Mouse (Mus musculus) midbrain, embryonic 14.5 days (tissue): Measurements from ENCODE around the gene Cyp4f17. TPM values are rescaled to one million over a fixed set of nuclear protein-coding genes. Genes with fewer than 3 reads are reported as not detected.
"Not testable (repeated sequence)": the region's sequence is repeated elsewhere in the genome, so short reads cannot be mapped to it uniquely, and the experiment has no call there.

Source experiments
- ATAC-seq: fragments of 200-750 bp; cut with Nextera tagmentation; 2 replicates; pipeline ENCODE4 v1.8.0; 2017; ENCODE audit warnings: moderate number of reproducible peaks, moderate library complexity; ENCODE audit not compliant: low FRiP score, low TSS enrichment
- DNase-seq: peaks from one replicate; pipeline ENCODE4 v3.0.0-alpha.2; 2015
- H3K27ac ChIP-seq: fragments of 300-500 bp; sonication (generic); replicated peaks from 2 replicates; pipeline ENCODE4 v1.5.1; 2014; ENCODE audit warnings: mild to moderate bottlenecking, low read depth, low read length, moderate library complexity
- H3K27me3 ChIP-seq: fragments of 300-500 bp; sonication (generic); 2 replicates; pipeline ENCODE4 v1.6.1; 2014; ENCODE audit warnings: low read length, control low read depth, mixed read lengths; ENCODE audit not compliant: control insufficient read depth, insufficient read depth
- H3K36me3 ChIP-seq: fragments of 300-500 bp; sonication (generic); 2 replicates; pipeline ENCODE4 v1.6.1; 2014; ENCODE audit warnings: low read length, control low read depth; ENCODE audit not compliant: control insufficient read depth, insufficient read depth
- H3K4me1 ChIP-seq: fragments of 300-500 bp; sonication (generic); 2 replicates; pipeline ENCODE4 v1.6.1; 2014; ENCODE audit warnings: mild to moderate bottlenecking, antibody characterized with exemption, low read length, control low read depth; ENCODE audit not compliant: control insufficient read depth, insufficient read depth
- H3K4me2 ChIP-seq: fragments of 300-500 bp; sonication (generic); 2 replicates; pipeline ENCODE4 v1.6.1; 2014; ENCODE audit warnings: mild to moderate bottlenecking, low read length, moderate library complexity
- H3K4me3 ChIP-seq: fragments of 300-500 bp; sonication (generic); replicated peaks from 2 replicates; pipeline ENCODE4 v1.5.1; 2014; ENCODE audit warnings: low read depth, low read length
- H3K9ac ChIP-seq: fragments of 300-500 bp; sonication (generic); replicated peaks from 2 replicates; pipeline ENCODE4 v1.6.1; 2014; ENCODE audit warnings: mild to moderate bottlenecking, low read length, moderate library complexity
- H3K9me3 ChIP-seq: fragments of 300-500 bp; sonication (generic); 2 replicates; pipeline ENCODE4 v1.6.1; 2016; ENCODE audit warnings: low read length, control low read depth, mixed read lengths; ENCODE audit not compliant: control insufficient read depth
- WGBS: fragments of 180-500 bp; shearing (Covaris S2); extraction: QIAGEN DNeasy Blood & Tissue Kit; methylation state at CpG from one replicate; pipeline ENCODE4 v1.1.7; 2014; 5-methylcytosine and 5-hydroxymethylcytosine counted together
- polyA plus RNA-seq: library from polyadenylated mRNA; unstranded; fragments of >200 nt; fragmentation: Nextera tagmentation; extraction: Ambion mirVana; gene quantifications from 2 replicates; pipeline ENCODE4 v1.2.1, GENCODE M21; 2014

The Cyp4f17 gene
- polyA plus RNA-seq, 1 experiment from 2014 or later: 10.4 TPM

DNA sequence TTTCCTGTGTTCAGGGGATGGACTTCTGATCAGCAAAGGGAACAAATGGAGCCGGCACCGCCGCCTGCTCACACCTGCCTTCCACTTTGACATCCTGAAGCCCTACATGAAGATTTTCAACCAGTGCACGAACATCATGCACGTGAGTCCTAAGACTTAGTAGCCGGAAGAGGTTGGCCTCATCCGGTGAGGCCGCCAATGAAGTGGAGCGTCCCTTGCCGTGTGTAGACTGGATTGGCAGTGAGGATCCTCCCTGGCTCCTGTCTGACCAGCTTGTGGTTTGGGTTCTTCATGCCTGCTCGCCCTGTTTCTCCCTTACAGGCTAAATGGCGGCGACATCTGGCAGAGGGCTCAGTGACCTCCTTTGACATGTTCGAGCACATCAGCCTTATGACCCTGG, 24.1 kb upstream of the Cyp4f17 start:
- H3K4me3 ChIP-seq: no peak overlapping the region
- WGBS: 87% methylated on average over 14 of the region's 14 CpGs
- no peak for ATAC-seq
- no peaks in the 10 kb centered on the region for H3K27me3 ChIP-seq
- no peak overlapping the region for H3K4me2 ChIP-seq
- no peak for DNase-seq
- H3K36me3 ChIP-seq: no peaks in the 10 kb centered on the region
- no peak overlapping the region for H3K27ac ChIP-seq
- H3K4me1 ChIP-seq: no peaks in the 10 kb centered on the region
- no peaks in the 10 kb centered on the region for H3K9me3 ChIP-seq
- H3K9ac ChIP-seq: no peak overlapping the region

DNA sequence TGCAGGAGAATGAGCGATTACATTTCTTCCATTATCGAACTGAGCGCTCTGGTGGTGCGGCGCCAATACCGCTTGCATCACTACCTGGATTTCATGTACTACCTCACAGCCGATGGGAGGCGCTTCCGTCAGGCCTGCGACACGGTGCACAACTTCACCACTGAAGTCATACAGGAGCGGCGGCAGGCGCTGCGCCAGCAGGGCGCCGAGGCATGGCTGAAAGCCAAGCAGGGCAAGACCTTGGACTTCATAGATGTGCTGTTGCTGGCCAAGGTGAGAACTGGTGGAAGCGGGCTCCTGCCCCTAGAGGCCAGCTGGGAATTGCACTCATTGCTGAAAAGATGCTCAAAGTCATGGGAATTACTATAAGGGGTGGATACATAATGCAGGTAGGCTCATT, 22.6 kb upstream of the Cyp4f17 start:
- H3K9ac ChIP-seq: no peak overlapping the region
- H3K27ac ChIP-seq: no peak overlapping the region
- H3K4me2 ChIP-seq: peak overlapping the region; percentile 48
- H3K4me3 ChIP-seq: peak overlapping the region; percentile 22; the same call in 1 of the 2 replicates
- DNase-seq (peak; percentile 82), ATAC-seq (no peak)
- H3K4me1 ChIP-seq: no peaks in the 10 kb centered on the region
- no peaks in the 10 kb centered on the region for H3K36me3 ChIP-seq
- 18% methylated on average over 18 of the region's 18 CpGs for WGBS
- H3K9me3 ChIP-seq: no peaks in the 10 kb centered on the region
- no peaks in the 10 kb centered on the region for H3K27me3 ChIP-seq

DNA sequence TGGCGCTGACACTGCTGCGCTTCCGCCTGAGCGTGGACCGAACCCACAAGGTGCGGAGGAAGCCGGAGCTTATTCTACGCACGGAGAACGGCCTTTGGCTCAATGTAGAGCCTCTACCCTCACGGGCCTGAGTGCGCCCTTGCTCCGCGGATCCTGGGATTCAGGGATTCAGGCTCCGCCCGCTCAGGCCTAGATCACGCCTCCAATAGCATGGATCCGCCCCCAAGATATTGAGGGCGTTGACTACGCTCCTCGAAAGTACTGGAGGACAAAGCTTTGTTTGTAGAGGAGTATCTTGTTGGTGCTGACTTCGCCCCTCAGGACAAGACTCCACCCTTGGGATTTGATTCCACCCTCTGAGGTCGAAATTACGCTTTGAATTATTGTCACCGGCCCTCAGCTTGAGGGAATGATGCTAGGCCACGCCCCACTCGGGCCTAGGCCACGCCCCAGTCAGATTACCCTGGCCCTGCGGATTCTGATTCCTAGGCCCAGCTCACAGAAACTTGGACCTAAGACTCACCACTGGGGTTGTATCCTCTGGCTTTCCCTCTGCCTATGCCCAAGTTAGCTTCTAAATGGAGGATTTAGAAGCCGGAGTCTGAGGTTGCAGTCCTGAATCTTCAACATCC, 13.4 kb upstream of the Cyp4f17 start:
- no peak overlapping the region for H3K9ac ChIP-seq
- peak; percentile 60 for DNase-seq

DNA sequence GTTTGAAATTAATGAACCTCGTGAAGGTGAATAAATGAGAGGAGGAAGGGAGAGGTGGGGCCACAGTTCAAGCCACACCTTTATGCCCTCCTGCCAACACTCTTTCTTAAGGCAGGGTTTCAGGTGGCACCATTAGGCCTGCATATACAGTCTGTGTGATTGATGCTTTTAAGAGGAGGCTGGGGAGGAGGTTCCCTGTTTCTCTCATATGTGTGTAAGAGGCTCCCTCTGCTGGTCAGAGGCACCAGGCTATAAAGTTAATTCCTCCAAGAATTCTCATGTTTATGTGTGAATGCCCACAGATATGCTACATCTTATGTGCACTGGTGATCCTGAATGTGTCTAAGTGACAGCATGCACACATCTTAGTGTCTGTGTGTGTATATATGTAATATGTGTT, 11.2 kb upstream of the Cyp4f17 start:
- no peaks in the 10 kb centered on the region for H3K36me3 ChIP-seq
- H3K9ac ChIP-seq: no peak overlapping the region
- no peak overlapping the region for H3K4me2 ChIP-seq
- H3K27ac ChIP-seq: no peak overlapping the region
- H3K9me3 ChIP-seq: no peaks in the 10 kb centered on the region
- 81% methylated on average over 1 of the region's 1 CpGs for WGBS
- H3K4me3 ChIP-seq: no peak overlapping the region
- no peaks in the 10 kb centered on the region for H3K4me1 ChIP-seq
- DNase-seq (peak; percentile 91), ATAC-seq (no peak)
- H3K27me3 ChIP-seq: no peaks in the 10 kb centered on the region

More for the DNA sequence above, 13.4 kb upstream of the Cyp4f17 start:
- Histone ChIP-seq H3K36me3 (no peaks in the 10 kb centered on the region), H3K4me1 (no peaks in the 10 kb centered on the region), H3K4me2 (peak overlapping the region; percentile 48), H3K9me3 (no peaks in the 10 kb centered on the region), H3K27ac (no peak overlapping the region), H3K27me3 (no peaks in the 10 kb centered on the region), H3K4me3 (peak overlapping the region; percentile 20)
- no peak for ATAC-seq
- WGBS: 7% methylated on average over 30 of the region's 30 CpGs

DNA sequence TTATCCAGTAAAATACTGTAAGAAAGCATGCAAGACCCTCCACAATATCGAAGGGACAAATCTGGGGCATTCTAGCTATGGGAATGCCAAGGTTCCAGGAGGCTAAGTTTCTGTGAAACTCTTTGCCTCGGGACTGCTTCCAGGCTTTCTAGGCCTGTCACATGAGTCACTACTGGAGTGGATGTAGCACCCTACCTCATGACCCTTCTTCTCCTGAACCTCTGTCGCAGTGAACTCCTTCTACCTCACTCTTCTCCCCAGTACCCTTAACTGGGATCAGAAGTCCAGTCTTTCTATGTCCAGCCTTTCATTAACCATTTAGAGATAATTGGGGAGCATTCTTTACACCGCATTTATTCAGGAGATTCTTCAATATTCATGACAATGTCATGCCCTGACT, 5.3 kb upstream of the Cyp4f17 start:
- H3K4me2 ChIP-seq, ATAC-seq, DNase-seq, H3K36me3 ChIP-seq, H3K9me3 ChIP-seq, H3K4me3 ChIP-seq, H3K4me1 ChIP-seq, H3K27me3 ChIP-seq, H3K9ac ChIP-seq, H3K27ac ChIP-seq: not testable (repeated sequence)
- 84% methylated on average over 4 of the region's 4 CpGs for WGBS

DNA sequence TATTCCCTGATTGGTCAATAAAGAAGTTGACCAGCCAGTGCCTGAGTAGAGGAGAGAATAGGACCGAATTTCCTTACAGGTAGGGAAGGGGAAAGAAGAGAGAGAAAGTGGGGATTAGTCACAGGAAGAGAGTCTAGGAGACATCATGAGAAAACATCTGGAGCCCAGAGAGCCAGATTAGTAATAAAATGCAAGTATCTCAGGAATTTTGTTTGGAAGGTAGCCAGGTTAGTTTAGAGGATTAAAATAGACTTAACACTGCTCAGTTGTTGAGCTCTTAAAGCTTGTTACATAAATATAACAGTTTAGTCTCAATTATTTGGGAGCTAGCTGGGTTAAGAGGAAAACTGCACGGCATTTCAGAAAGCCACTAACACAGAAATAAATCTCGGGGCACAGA, 4.8 kb upstream of the Cyp4f17 start:
- H3K9ac ChIP-seq: no peak overlapping the region
- H3K9me3 ChIP-seq: no peaks in the 10 kb centered on the region
- no peak overlapping the region for H3K4me2 ChIP-seq
- no peak for DNase-seq
- H3K4me1 ChIP-seq: 0 out of 2 replicates have a peak, but pooled peaks cover 7% of the 10 kb centered on the region
- ATAC-seq: no peak
- 69% methylated on average over 3 of the region's 3 CpGs for WGBS
- H3K36me3 ChIP-seq: no peaks in the 10 kb centered on the region
- no peak overlapping the region for H3K4me3 ChIP-seq
- H3K27ac ChIP-seq: no peak overlapping the region
- no peaks in the 10 kb centered on the region for H3K27me3 ChIP-seq

DNA sequence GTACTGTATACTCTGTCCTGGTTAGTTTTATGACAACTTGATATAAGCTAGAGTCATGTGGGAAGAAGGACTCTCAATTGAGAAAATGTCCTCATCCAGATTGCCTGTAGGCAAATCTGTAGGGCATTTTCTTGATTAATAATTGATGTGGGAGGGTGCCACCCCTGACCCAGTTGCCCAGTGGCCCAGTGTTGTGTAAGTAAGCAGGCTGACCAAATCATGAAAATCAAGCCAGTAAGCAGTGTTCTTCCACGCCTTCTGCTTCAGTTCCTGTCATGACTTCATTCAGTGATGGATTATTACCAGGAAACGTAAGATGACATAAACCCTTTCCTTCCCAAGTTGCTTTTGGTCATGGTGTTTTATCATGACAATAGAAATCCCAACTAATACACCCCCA, 2.7 kb upstream of the Cyp4f17 start:
- Histone ChIP-seq H3K9me3 (no peaks in the 10 kb centered on the region), H3K36me3 (no peaks in the 10 kb centered on the region), H3K4me2 (no peak overlapping the region), H3K27ac (no peak overlapping the region), H3K9ac (no peak overlapping the region), H3K4me3 (no peak overlapping the region), H3K4me1 (peaks cover 16% of the 10 kb centered on the region), H3K27me3 (no peaks in the 10 kb centered on the region)
- WGBS: 68% methylated on average over 2 of the region's 2 CpGs
- DNase-seq (no peak), ATAC-seq (no peak)

DNA sequence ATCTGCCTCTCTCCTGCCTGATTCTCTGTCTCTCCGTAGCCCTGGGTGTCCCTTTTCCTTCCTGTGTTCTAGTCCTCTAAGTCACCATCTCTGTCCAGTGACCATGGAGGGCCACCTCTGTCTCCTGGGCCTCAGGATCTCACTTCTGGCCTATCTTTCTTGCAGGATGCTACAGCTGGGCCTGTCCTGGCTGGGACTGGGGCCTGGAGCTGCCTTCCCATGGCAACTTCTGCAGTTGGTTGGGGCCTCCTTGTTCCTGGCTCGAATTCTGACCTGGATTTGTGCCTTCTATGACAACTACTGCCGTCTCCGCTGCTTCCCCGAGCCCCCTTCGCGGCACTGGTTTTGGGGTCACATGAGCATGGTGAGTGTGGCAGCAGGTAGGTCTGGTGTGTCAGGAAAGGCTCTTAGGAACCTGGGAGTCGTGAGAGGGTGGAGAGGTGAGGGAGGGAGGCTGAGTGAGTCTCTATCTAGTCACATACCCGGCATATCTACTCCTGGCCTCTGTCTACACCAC, 937 bp downstream of the Cyp4f17 start:
- Histone ChIP-seq H3K36me3 (no peaks in the 10 kb centered on the region), H3K27me3 (no peaks in the 10 kb centered on the region), H3K4me2 (peak overlapping the region; percentile 84), H3K4me3 (peak overlapping the region; percentile 48), H3K9me3 (no peaks in the 10 kb centered on the region), H3K4me1 (peaks cover 16% of the 10 kb centered on the region), H3K27ac (peak overlapping the region; percentile 85), H3K9ac (peak overlapping the region; percentile 64)
- no peak for DNase-seq
- 38% methylated on average over 9 of the region's 9 CpGs for WGBS
- ATAC-seq: peak; percentile 34; the same call in 1 of the 2 replicates

DNA sequence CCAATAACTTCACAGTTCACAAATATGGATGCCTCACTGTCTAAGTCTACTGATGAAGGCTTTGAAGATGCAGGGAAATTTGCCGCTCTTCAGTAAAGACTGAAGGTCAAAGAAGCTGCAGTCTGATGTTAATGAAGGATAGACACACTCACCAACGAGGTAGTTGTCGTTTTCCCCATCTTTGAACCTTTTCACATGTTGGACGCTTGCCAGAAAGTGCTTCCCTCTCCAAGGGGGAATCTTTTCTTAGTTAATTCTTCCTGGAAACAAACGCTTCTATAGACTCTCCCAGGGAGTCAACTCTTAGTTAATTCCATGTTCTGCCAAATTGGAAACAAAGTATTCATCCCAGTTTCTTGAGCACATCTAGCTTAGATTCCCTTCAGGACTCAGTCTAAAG, 10.3 kb downstream of the Cyp4f17 start:
- DNase-seq (no peak), ATAC-seq (no peak)
- H3K27ac ChIP-seq: no peak overlapping the region
- 80% methylated on average over 5 of the region's 5 CpGs for WGBS
- H3K27me3 ChIP-seq: no peaks in the 10 kb centered on the region
- no peaks in the 10 kb centered on the region for H3K9me3 ChIP-seq
- no peak overlapping the region for H3K4me3 ChIP-seq
- H3K4me2 ChIP-seq: no peak overlapping the region
- H3K9ac ChIP-seq: no peak overlapping the region
- no peaks in the 10 kb centered on the region for H3K4me1 ChIP-seq
- H3K36me3 ChIP-seq: peaks cover 9% of the 10 kb centered on the region
